Mouse (Mus musculus) layer of hippocampus, adult 11-12 months (tissue): ENCODE data around the gene Hyal3.

Experiments used
- DNase-seq: peaks from one replicate; pipeline ENCODE4 v3.0.0; 2022; ENCODE audit warnings: low spot score

The Hyal3 gene

GRCm38 (mm10) chr9:107634406-107635278, 54.0 kb downstream of the Hyal3 start:
- no peak for DNase-seq

- peak; percentile 94 for DNase-seq
Observed at GRCm38 (mm10) chr9:107635279-107636028, 54.8 kb downstream of the Hyal3 start, which contains the start of gene Gnai2. Gene Gnai2, minus strand, starts transcription at chr9:107635367.
